Mouse (Mus musculus) spleen, adult 2 months (tissue): ENCODE data around the gene Psmc5.

Experiments
- CTCF ChIP-seq: fragments of 200-500 bp; IDR thresholded peaks from 2 replicates; pipeline ENCODE4 v1.5.1; 2011; ENCODE audit warnings: mild to moderate bottlenecking, inconsistent platforms; ENCODE audit not compliant: insufficient read depth, insufficient read length, insufficient replicate concordance; ENCODE audit errors: extremely low read depth
- POLR2A ChIP-seq: fragments of 200-500 bp; IDR thresholded peaks from 2 replicates; pipeline ENCODE4 v1.6.1; 2011; ENCODE audit warnings: low read depth, low read length, inconsistent platforms

- no peak for TF ChIP-seq POLR2A
- no peak for TF ChIP-seq CTCF
Measured at GRCm38 (mm10) chr11:106249326-106249725, 6.6 kb upstream of the Psmc5 start.
